Mouse (Mus musculus) cerebellum, adult 11-12 months (tissue): ENCODE measurements around the gene Psmb7.

ENCODE experiments used
- DNase-seq: peaks from one replicate; pipeline ENCODE4 v3.0.0; 2022

Psmb7 gene

GRCm38 (mm10) chr2:38542366-38542765, 101.5 kb downstream of the Psmb7 start:
- no peak for DNase-seq

GRCm38 (mm10) chr2:38541570-38541969, 102.3 kb downstream of the Psmb7 start:
- DNase-seq = peak; percentile 42

- peak; percentile 79 for DNase-seq
Observed at GRCm38 (mm10) chr2:38541101-38541500, 102.8 kb downstream of the Psmb7 start.

GRCm38 (mm10) chr2:38540666-38541065, 103.2 kb downstream of the Psmb7 start:
- DNase-seq = no peak

- DNase-seq = peak; percentile 99
Observed at GRCm38 (mm10) chr2:38539677-38540076, 104.2 kb downstream of the Psmb7 start.
